8 mouse cellular contexts compared by ENCODE assay signal in genomic region chr12:118836411-118837341, GRCm38 (mm10). TPM values are rescaled to one million over a fixed set of nuclear protein-coding genes. Genes with fewer than 3 reads are reported as not detected.
DNase-seq lines count a peak whose midpoint lies in the region; ATAC-seq and TF ChIP-seq lines count a peak whose summit lies in the region.

No protein-coding gene starts in this region.

- WGBS in heart, embryonic 16.5 days, result under 1% methylated on average over 67 of the region's 72 CpGs
- WGBS in limb, embryonic 14.5 days, result 1% methylated on average over 44 of the region's 72 CpGs
- WGBS in neural tube, embryonic 12.5 days, result under 1% methylated on average over 67 of the region's 72 CpGs

- no peaks in the 10 kb centered on the region for H3K36me3 ChIP-seq in erythroblast, embryonic 14.5 days (ENCODE audit: control insufficient read depth)
- no peaks in the 10 kb centered on the region for H3K36me3 ChIP-seq in heart, embryonic 16.5 days (ENCODE audit: control insufficient read depth, insufficient read depth)
- H3K36me3 ChIP-seq in limb, embryonic 14.5 days (ENCODE audit: control insufficient read depth, insufficient read depth, low read length), result no peaks in the 10 kb centered on the region
- H3K36me3 ChIP-seq in neural tube, embryonic 12.5 days, result no peaks in the 10 kb centered on the region

- TF ChIP-seq POLR2A in limb, embryonic 14.5 days (IDR thresholded peaks at IDR 0.05; ENCODE audit: borderline replicate concordance, extremely low read depth, insufficient read depth, insufficient read length), result no peak

- H3K4me1 ChIP-seq in erythroblast, embryonic 14.5 days (ENCODE audit: control insufficient read depth), result no peaks in the 10 kb centered on the region
- H3K4me1 ChIP-seq in heart, embryonic 16.5 days (ENCODE audit: control insufficient read depth, insufficient read depth, low read length), result peaks cover 8% of the 10 kb centered on the region; the same call in 1 of the 2 replicates
- H3K4me1 ChIP-seq in limb, embryonic 14.5 days (ENCODE audit: control insufficient read depth, insufficient read depth, low read length), result no peaks in the 10 kb centered on the region
- H3K4me1 ChIP-seq in neural tube, embryonic 12.5 days, result peaks cover 8% of the 10 kb centered on the region

- peak; percentile 63 for DNase-seq in adrenal gland, adult 2 months
- no peak for DNase-seq in limb, embryonic 14.5 days (ENCODE audit: low spot score)
- DNase-seq in frontal cortex, postnatal 10 days (ENCODE audit: low spot score in 2 of 2), result no peak
- no peak for DNase-seq in urinary bladder, postnatal 25 days (ENCODE audit: low spot score)

- H3K9me3 ChIP-seq in erythroblast, embryonic 14.5 days (ENCODE audit: control insufficient read depth, low read length), result no peaks in the 10 kb centered on the region
- H3K9me3 ChIP-seq in heart, embryonic 16.5 days (replicated peaks; ENCODE audit: control insufficient read depth, low read length), result no peaks in the 10 kb centered on the region
- no peaks in the 10 kb centered on the region for H3K9me3 ChIP-seq in limb, embryonic 14.5 days (ENCODE audit: control insufficient read depth, low read length)
- H3K9me3 ChIP-seq in neural tube, embryonic 12.5 days, result no peaks in the 10 kb centered on the region

- H3K27me3 ChIP-seq in erythroblast, embryonic 14.5 days (ENCODE audit: control insufficient read depth), result peaks cover 67% of the 10 kb centered on the region
- H3K27me3 ChIP-seq in heart, embryonic 16.5 days (ENCODE audit: control insufficient read depth, insufficient read depth, low read length), result peaks cover 55% of the 10 kb centered on the region
- H3K27me3 ChIP-seq in limb, embryonic 14.5 days (ENCODE audit: control insufficient read depth, insufficient read depth, low read length), result peaks cover 58% of the 10 kb centered on the region
- peaks cover 53% of the 10 kb centered on the region for H3K27me3 ChIP-seq in neural tube, embryonic 12.5 days (replicated peaks)

- H3K4me2 ChIP-seq in heart, embryonic 16.5 days (ENCODE audit: low read depth, low read length), result peak overlapping the region; percentile 87
- H3K4me2 ChIP-seq in limb, embryonic 14.5 days (replicated peaks; ENCODE audit: low read depth, low read length, severe bottlenecking), result peak overlapping the region; percentile 87
- peak overlapping the region; percentile 80 for H3K4me2 ChIP-seq in neural tube, embryonic 12.5 days (replicated peaks)

- no peak overlapping the region for H3K27ac ChIP-seq in heart, embryonic 16.5 days (ENCODE audit: low read length)
- no peak overlapping the region for H3K27ac ChIP-seq in limb, embryonic 14.5 days (replicated peaks; ENCODE audit: low read depth, low read length)
- no peak overlapping the region for H3K27ac ChIP-seq in neural tube, embryonic 12.5 days

- no peak for ATAC-seq in erythroblast, adult 5-6 weeks (replicated peaks; ENCODE audit: low FRiP score, poor library complexity, severe bottlenecking)
- peak; percentile 78 for ATAC-seq in heart, embryonic 16.5 days (replicated peaks; ENCODE audit: extremely low read depth, insufficient read depth, low FRiP score)
- peak; percentile 69 for ATAC-seq in limb, embryonic 14.5 days (ENCODE audit: low FRiP score, low read depth)
- peak; percentile 76 for ATAC-seq in neural tube, embryonic 12.5 days (ENCODE audit: low FRiP score, low read depth)

- H3K4me3 ChIP-seq in erythroblast, embryonic 14.5 days (replicated peaks), result peak overlapping the region; percentile 26
- peak overlapping the region; percentile 59 for H3K4me3 ChIP-seq in heart, embryonic 16.5 days (ENCODE audit: low read length)
- H3K4me3 ChIP-seq in limb, embryonic 14.5 days (replicated peaks; ENCODE audit: low read length), result peak overlapping the region; percentile 52
- peak overlapping the region; percentile 46 for H3K4me3 ChIP-seq in neural tube, embryonic 12.5 days

- H3K9ac ChIP-seq in heart, embryonic 16.5 days (ENCODE audit: low read length), result peak overlapping the region; percentile 65
- peak overlapping the region; percentile 32; the same call in 1 of the 2 replicates for H3K9ac ChIP-seq in limb, embryonic 14.5 days (ENCODE audit: low read depth, low read length, severe bottlenecking)
- peak overlapping the region; percentile 53; the same call in 1 of the 2 replicates for H3K9ac ChIP-seq in neural tube, embryonic 12.5 days

RNA-seq across cellular contexts. Expression of gene Sp8, which starts 9.5 kb away (rescaled TPM):
- not detected in 2 replicates for polyA plus RNA-seq in erythroblast, embryonic 14.5 days (2012)
- total RNA-seq in erythroblast, adult 5-6 weeks (2015; ENCODE audit: low replicate concordance), result not detected in 2 replicates
- total RNA-seq in erythroblast, adult 5-6 weeks (2017; ENCODE audit: low replicate concordance), result not detected in 2 replicates
- total RNA-seq in adrenal gland, adult 2 months (2021), result not detected
- not detected in 2 replicates for polyA plus RNA-seq in adrenal gland, adult 2 months (2012; rRNA removed)
- polyA plus RNA-seq in heart, embryonic 16.5 days (2015; fragmentation: Nextera tagmentation; extraction: Ambion mirVana), result not detected in 2 replicates
- 1.7 and 2.0 TPM in 2 replicates for polyA plus RNA-seq in limb, embryonic 14.5 days (2012; rRNA removed)
- polyA plus RNA-seq in limb, embryonic 14.5 days (2014; fragmentation: Nextera tagmentation; extraction: Ambion mirVana), result 3.8 and 4.1 TPM in 2 replicates
- polyA plus RNA-seq in neural tube, embryonic 12.5 days (2016; fragmentation: Nextera tagmentation; extraction: Ambion mirVana), result 6.3 and 7.4 TPM in 2 replicates
